Mouse (Mus musculus): Measurements from ENCODE around the gene Filip1l. TPM values are rescaled to one million over a fixed set of nuclear protein-coding genes. Genes with fewer than 3 reads are reported as not detected.

The Filip1l gene
- polyA plus RNA-seq, 1 experiment, result 3.2 TPM

DNA sequence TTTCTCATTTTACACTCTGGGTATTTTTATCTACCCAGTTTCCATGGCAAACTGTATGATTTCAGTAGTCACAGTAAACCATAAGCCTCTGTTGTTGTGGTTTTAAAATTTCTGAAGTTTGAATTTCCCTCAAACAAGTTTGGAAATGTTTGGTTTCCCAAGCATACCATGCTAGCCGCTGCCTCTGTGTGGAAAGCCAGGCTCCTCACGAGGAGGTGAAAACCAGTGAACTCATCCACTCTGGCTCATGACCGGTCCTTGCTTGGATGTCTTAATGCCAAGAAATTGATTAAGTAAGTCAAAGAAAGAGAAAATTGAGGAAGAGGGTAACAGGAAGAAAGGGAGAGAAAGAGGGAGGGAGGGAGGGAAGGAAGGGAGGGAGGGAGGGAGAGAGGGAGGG lies 205.4 kb downstream of the Filip1l start:
- Histone ChIP-seq H3K27me3 (ENCODE audit: control insufficient read depth, insufficient read depth, low read length) (no peaks in the 10 kb centered on the region), H3K36me3 (ENCODE audit: control insufficient read depth, insufficient read depth, low read length) (peaks cover 9% of the 10 kb centered on the region; the same call in 1 of the 2 replicates), H3K4me3 (ENCODE audit: low read depth, low read length) (no peak overlapping the region), H3K27ac (ENCODE audit: insufficient read depth, low read depth, low read length) (no peak overlapping the region), H3K4me1 (ENCODE audit: control insufficient read depth, insufficient read depth, insufficient read length, low read length) (peaks cover 8% of the 10 kb centered on the region)
- WGBS, result 81% methylated on average over 3 of the region's 3 CpGs
- TF ChIP-seq POLR2A (IDR thresholded peaks at IDR 0.05; ENCODE audit: low read depth, low read length) (no peak), CTCF (IDR thresholded peaks at IDR 0.05; ENCODE audit: extremely low read depth, insufficient read length, insufficient replicate concordance, low read depth, low read length) (no peak)

DNA sequence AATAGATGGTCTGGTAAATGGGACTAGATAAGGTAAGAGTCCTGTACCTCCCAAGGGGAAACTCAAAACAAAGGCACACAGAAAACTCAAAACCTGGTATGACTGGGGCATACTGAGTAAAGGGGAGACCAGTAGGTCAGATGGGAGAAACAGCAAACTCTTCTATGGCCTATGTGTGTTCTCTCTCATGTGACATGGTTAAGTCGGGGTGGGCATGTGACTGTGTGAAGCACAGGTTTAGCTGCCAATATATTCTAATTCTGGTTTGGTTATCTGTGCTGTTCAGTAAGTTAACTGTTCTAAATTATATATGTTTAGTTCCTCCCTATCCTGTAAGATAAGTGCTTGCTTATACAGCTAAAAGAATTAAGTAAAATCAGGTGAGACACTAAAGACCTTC lies 207.3 kb downstream of the Filip1l start:
- TF ChIP-seq POLR2A (IDR thresholded peaks at IDR 0.05; ENCODE audit: low read depth, low read length), result no peak
- TF ChIP-seq CTCF (IDR thresholded peaks at IDR 0.05; ENCODE audit: extremely low read depth, insufficient read length, insufficient replicate concordance, low read depth, low read length), result no peak
- WGBS, result 89% methylated on average over 1 of the region's 1 CpGs

DNA sequence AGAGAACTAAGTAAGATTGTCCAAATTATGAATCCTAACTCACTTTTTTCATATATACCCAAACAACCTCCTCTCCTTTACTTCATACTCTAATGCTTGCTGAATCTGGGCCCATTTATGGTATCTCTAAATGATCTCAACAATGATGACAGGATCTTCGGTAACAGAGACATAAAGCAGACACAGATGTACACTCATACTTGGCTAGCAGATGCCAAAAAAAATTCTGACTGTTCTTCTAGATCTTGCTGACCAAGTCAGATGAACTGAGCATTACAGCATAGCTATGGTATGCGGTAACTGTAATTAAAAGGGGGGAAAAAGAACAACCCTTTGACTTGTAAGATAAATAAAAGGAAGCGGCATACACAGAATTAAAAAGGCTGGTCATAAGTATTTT lies 210.6 kb downstream of the Filip1l start:
- Histone ChIP-seq H3K36me3 (ENCODE audit: control insufficient read depth, insufficient read depth, low read length) (peaks cover 13% of the 10 kb centered on the region; the same call in 1 of the 2 replicates), H3K27me3 (ENCODE audit: control insufficient read depth, insufficient read depth, low read length) (no peaks in the 10 kb centered on the region), H3K4me3 (ENCODE audit: low read depth, low read length) (no peak overlapping the region), H3K27ac (ENCODE audit: insufficient read depth, low read depth, low read length) (no peak overlapping the region), H3K4me1 (ENCODE audit: control insufficient read depth, insufficient read depth, insufficient read length, low read length) (peaks cover 2% of the 10 kb centered on the region; the same call in 1 of the 2 replicates)
- TF ChIP-seq POLR2A (IDR thresholded peaks at IDR 0.05; ENCODE audit: low read depth, low read length) (no peak), CTCF (IDR thresholded peaks at IDR 0.05; ENCODE audit: extremely low read depth, insufficient read length, insufficient replicate concordance, low read depth, low read length) (no peak)
- WGBS, result 71% methylated on average over 3 of the region's 3 CpGs

More for the DNA sequence above, 207.3 kb downstream of the Filip1l start:
- peaks cover 11% of the 10 kb centered on the region; the same call in 1 of the 2 replicates for H3K36me3 ChIP-seq (ENCODE audit: control insufficient read depth, insufficient read depth, low read length)
- H3K4me3 ChIP-seq (ENCODE audit: low read depth, low read length), result no peak overlapping the region
- H3K27ac ChIP-seq (ENCODE audit: insufficient read depth, low read depth, low read length), result no peak overlapping the region
- no peaks in the 10 kb centered on the region for H3K27me3 ChIP-seq (ENCODE audit: control insufficient read depth, insufficient read depth, low read length)
- H3K4me1 ChIP-seq (ENCODE audit: control insufficient read depth, insufficient read depth, insufficient read length, low read length), result peaks cover 3% of the 10 kb centered on the region

DNA sequence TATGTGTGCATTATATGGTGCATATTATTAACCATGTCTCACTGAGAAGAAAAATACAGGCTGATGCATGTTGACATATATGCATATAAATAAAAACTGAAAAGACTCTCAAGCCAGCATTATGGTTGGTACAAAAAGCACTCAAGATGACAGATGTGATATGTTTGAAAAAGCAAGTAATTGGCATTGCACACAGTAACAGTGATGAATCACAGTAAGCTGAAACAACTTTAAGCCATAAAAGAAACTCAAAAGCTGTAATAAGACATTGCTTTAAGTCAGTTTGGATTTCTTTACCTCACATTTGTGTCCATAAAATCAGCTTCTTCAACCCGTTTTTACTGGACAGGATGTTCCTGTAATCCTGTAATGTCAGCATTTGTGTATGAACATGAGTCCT lies 211.9 kb downstream of the Filip1l start:
- Histone ChIP-seq H3K27me3 (ENCODE audit: control insufficient read depth, insufficient read depth, low read length) (no peaks in the 10 kb centered on the region), H3K4me3 (ENCODE audit: low read depth, low read length) (no peak overlapping the region), H3K27ac (ENCODE audit: insufficient read depth, low read depth, low read length) (no peak overlapping the region), H3K4me1 (ENCODE audit: control insufficient read depth, insufficient read depth, insufficient read length, low read length) (peaks cover 4% of the 10 kb centered on the region; the same call in 1 of the 2 replicates), H3K36me3 (ENCODE audit: control insufficient read depth, insufficient read depth, low read length) (peaks cover 16% of the 10 kb centered on the region)
- TF ChIP-seq POLR2A (IDR thresholded peaks at IDR 0.05; ENCODE audit: low read depth, low read length), result no peak
- no peak for TF ChIP-seq CTCF (IDR thresholded peaks at IDR 0.05; ENCODE audit: extremely low read depth, insufficient read length, insufficient replicate concordance, low read depth, low read length)
- WGBS, result 68% methylated on average over 1 of the region's 1 CpGs

DNA sequence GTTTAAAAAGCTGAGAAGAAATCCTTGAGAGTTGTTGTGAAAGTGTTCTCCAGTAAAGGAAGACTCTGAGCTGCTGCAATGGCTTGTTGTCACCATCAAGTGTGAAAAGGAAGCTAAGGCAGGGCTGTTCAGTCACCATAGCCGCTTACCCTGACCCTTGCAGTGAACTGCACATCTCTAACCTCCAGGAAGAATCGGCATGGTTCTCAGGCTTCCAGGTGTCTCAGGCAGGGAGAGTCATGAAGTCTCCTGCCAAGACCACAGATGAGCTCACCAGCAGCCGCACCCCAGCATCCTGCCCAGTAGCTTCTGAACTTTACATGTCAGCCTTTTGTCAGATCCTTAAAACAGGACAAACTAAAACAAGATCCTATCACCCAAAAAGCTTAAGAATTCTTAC lies 213.3 kb downstream of the Filip1l start:
- Histone ChIP-seq H3K36me3 (ENCODE audit: control insufficient read depth, insufficient read depth, low read length) (peaks cover 24% of the 10 kb centered on the region), H3K4me3 (ENCODE audit: low read depth, low read length) (no peak overlapping the region), H3K4me1 (ENCODE audit: control insufficient read depth, insufficient read depth, insufficient read length, low read length) (peaks cover 4% of the 10 kb centered on the region; the same call in 1 of the 2 replicates), H3K27ac (ENCODE audit: insufficient read depth, low read depth, low read length) (no peak overlapping the region), H3K27me3 (ENCODE audit: control insufficient read depth, insufficient read depth, low read length) (no peaks in the 10 kb centered on the region)
- TF ChIP-seq CTCF (IDR thresholded peaks at IDR 0.05; ENCODE audit: extremely low read depth, insufficient read length, insufficient replicate concordance, low read depth, low read length), result no peak
- TF ChIP-seq POLR2A (IDR thresholded peaks at IDR 0.05; ENCODE audit: low read depth, low read length), result no peak
- WGBS, result 26% methylated on average over 3 of the region's 3 CpGs

DNA sequence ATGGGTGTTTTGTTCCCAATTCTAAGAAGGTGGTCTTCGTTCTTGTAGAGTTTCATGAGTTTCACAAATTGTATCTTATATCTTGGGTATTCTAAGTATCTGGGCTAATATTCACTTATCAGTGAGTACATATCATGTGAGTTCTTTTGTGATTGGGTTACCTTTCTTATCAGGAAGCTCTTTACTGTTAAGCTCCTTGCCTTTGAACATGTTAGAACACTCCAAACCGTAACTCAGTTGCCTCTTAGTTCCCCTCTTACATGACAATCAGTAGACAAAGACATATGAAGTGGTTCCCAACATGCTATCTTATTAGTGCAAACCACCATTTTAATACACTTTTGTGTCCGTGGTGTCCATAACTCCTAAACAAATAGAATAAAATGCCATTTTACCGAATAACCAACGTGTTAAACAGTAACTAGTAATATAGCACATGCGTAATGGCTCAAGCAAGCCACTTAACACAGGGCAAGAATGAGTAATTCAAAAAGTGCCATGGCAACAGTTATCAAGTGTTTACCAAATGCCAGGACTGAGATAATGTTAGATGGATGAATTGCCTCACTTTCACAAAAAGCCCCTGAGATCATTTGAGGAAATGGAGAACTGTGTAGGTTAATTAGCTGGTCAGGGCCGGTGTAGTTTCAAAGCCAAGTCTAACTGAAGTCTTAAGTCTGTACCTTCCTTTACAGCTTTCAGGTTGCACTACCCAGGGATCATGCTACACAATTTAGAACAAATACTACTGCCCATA lies 215.9 kb downstream of the Filip1l start:
- peaks cover 26% of the 10 kb centered on the region for H3K36me3 ChIP-seq (ENCODE audit: control insufficient read depth, insufficient read depth, low read length)
- H3K4me1 ChIP-seq (ENCODE audit: control insufficient read depth, insufficient read depth, insufficient read length, low read length), result peaks cover 10% of the 10 kb centered on the region; the same call in 1 of the 2 replicates
- WGBS, result 21% methylated on average over 7 of the region's 7 CpGs
- H3K27ac ChIP-seq (ENCODE audit: insufficient read depth, low read depth, low read length), result no peak overlapping the region
- H3K4me3 ChIP-seq (ENCODE audit: low read depth, low read length), result no peak overlapping the region
- H3K27me3 ChIP-seq (ENCODE audit: control insufficient read depth, insufficient read depth, low read length), result no peaks in the 10 kb centered on the region
- TF ChIP-seq POLR2A (IDR thresholded peaks at IDR 0.05; ENCODE audit: low read depth, low read length) (no peak), CTCF (IDR thresholded peaks at IDR 0.05; ENCODE audit: extremely low read depth, insufficient read length, insufficient replicate concordance, low read depth, low read length) (no peak)

DNA sequence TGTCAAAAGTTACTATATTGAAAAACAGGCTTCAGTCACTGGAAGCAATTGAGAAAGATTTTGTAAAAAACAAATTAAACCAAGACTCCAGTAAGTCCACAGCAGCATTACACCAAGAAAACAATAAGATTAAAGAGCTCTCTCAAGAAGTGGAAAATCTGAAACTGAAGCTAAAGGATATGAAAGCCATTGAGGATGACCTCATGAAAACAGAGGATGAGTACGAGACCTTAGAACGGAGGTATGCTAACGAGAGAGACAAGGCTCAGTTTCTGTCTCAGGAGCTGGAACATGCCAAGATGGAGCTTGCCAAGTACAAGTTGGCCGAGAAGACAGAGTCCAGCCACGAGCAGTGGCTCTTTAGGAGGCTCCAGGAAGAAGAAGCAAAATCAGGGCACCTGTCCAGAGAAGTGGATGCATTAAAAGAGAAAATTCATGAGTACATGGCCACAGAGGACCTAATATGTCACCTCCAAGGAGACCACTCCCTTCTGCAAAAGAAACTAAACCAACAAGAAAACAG lies 218.0 kb downstream of the Filip1l start:
- no peak overlapping the region for H3K4me3 ChIP-seq (ENCODE audit: low read depth, low read length)
- no peak overlapping the region for H3K27ac ChIP-seq (ENCODE audit: insufficient read depth, low read depth, low read length)
- 42% methylated on average over 5 of the region's 5 CpGs for WGBS
- TF ChIP-seq POLR2A (IDR thresholded peaks at IDR 0.05; ENCODE audit: low read depth, low read length) (no peak), CTCF (IDR thresholded peaks at IDR 0.05; ENCODE audit: extremely low read depth, insufficient read length, insufficient replicate concordance, low read depth, low read length) (no peak)
- H3K27me3 ChIP-seq (ENCODE audit: control insufficient read depth, insufficient read depth, low read length), result no peaks in the 10 kb centered on the region
- H3K4me1 ChIP-seq (ENCODE audit: control insufficient read depth, insufficient read depth, insufficient read length, low read length), result peaks cover 8% of the 10 kb centered on the region; the same call in 1 of the 2 replicates
- H3K36me3 ChIP-seq (ENCODE audit: control insufficient read depth, insufficient read depth, low read length), result peaks cover 22% of the 10 kb centered on the region
